Comparison of ENCODE assay signal across 10 mouse cellular contexts in genomic region chr17:70832544-70832943, GRCm38 (mm10). TPM values are rescaled to one million over a fixed set of nuclear protein-coding genes. Genes with fewer than 3 reads are reported as not detected.
A peak's percentile ranks its signal among the peaks of the same experiment; 100 is the strongest.
DNase-seq lines count a peak whose midpoint lies in the region; ATAC-seq and TF ChIP-seq lines count a peak whose summit lies in the region.
"Had no signal": no experiment of that assay in that cellular context is flagged by ENCODE, and none has a peak within 500 bp of the region (broad histone marks: within the 10 kb centered on the region; RNA-seq: fewer than 3 reads in every experiment).

No protein-coding gene starts in this region.

- peaks cover 13% of the 10 kb centered on the region for H3K4me1 ChIP-seq in liver, embryonic 13.5 days (replicated peaks)
- peaks cover 34% of the 10 kb centered on the region; the same call in 1 of the 2 replicates for H3K4me1 ChIP-seq in small intestine, adult 2 months (ENCODE audit: control insufficient read depth, insufficient read depth, insufficient read length, low read length)
- peaks cover 3% of the 10 kb centered on the region; the same call in 1 of the 2 replicates for H3K4me1 ChIP-seq in midbrain, postnatal 0 days (ENCODE audit: insufficient read depth, low read length)
- peaks cover 25% of the 10 kb centered on the region for H3K4me1 ChIP-seq in forebrain, embryonic 10.5 days

- TF ChIP-seq CTCF in small intestine, adult 2 months (IDR thresholded peaks at IDR 0.05; ENCODE audit: extremely low read depth, insufficient read length, insufficient replicate concordance, low read depth, low read length): no peak
- TF ChIP-seq CTCF in midbrain, postnatal 0 days (IDR thresholded peaks at IDR 0.05): no peak

- peak; percentile 50 for ATAC-seq in liver, embryonic 13.5 days (ENCODE audit: low read depth)
- no peak for ATAC-seq in midbrain, postnatal 0 days (ENCODE audit: low FRiP score)

- H3K36me3 ChIP-seq in liver, embryonic 13.5 days: no peaks in the 10 kb centered on the region
- H3K36me3 ChIP-seq in small intestine, adult 2 months (ENCODE audit: control insufficient read depth, insufficient read depth, low read length): no peaks in the 10 kb centered on the region
- no peaks in the 10 kb centered on the region for H3K36me3 ChIP-seq in midbrain, postnatal 0 days (ENCODE audit: insufficient read depth, low read length)
- peaks cover 4% of the 10 kb centered on the region; the same call in 1 of the 2 replicates for H3K36me3 ChIP-seq in forebrain, embryonic 10.5 days (replicated peaks)
- H3K36me3 ChIP-seq: G1E had no signal

- no peak overlapping the region for H3K27ac ChIP-seq in liver, embryonic 13.5 days
- peak overlapping the region; percentile 56 for H3K27ac ChIP-seq in small intestine, adult 2 months (ENCODE audit: insufficient read depth, low read depth, low read length)
- H3K27ac ChIP-seq in midbrain, postnatal 0 days (ENCODE audit: low read depth, low read length): no peak overlapping the region
- no peak overlapping the region for H3K27ac ChIP-seq in forebrain, embryonic 10.5 days

- peak; percentile 36 for DNase-seq in gastrocnemius, adult 18-20 months (ENCODE audit: low spot score)
- DNase-seq in gastrocnemius, postnatal 4 days (ENCODE audit: low spot score in 2 of 2): no peak
- DNase-seq in right cerebral cortex, postnatal 14 days: peak; percentile 63
- DNase-seq in right cerebral cortex, postnatal 25 days: no peak
- DNase-seq in liver, embryonic 13.5 days: no peak
- DNase-seq in midbrain, postnatal 0 days (ENCODE audit: low spot score): no peak
- no peak for DNase-seq in forebrain, embryonic 10.5 days (ENCODE audit: extremely low spot score, low spot score)
- DNase-seq: layer of hippocampus, postnatal 36 days had no signal

- H3K27me3 ChIP-seq in liver, embryonic 13.5 days: peaks cover 30% of the 10 kb centered on the region
- no peaks in the 10 kb centered on the region for H3K27me3 ChIP-seq in small intestine, adult 2 months (ENCODE audit: control insufficient read depth, insufficient read depth, low read length)
- H3K27me3 ChIP-seq in midbrain, postnatal 0 days (ENCODE audit: insufficient read depth, low read length): 0 out of 2 replicates have a peak, but pooled peaks cover 7% of the 10 kb centered on the region
- H3K27me3 ChIP-seq in forebrain, embryonic 10.5 days (ENCODE audit: poor library complexity, severe bottlenecking): peaks cover 42% of the 10 kb centered on the region

- no peak overlapping the region for H3K9ac ChIP-seq in liver, embryonic 13.5 days
- no peak overlapping the region for H3K9ac ChIP-seq in midbrain, postnatal 0 days (replicated peaks; ENCODE audit: low read length, poor library complexity, severe bottlenecking)

- no peak overlapping the region for H3K4me3 ChIP-seq in liver, embryonic 13.5 days (replicated peaks)
- H3K4me3 ChIP-seq in small intestine, adult 2 months (ENCODE audit: low read depth, low read length): no peak overlapping the region
- H3K4me3 ChIP-seq in midbrain, postnatal 0 days (ENCODE audit: low read depth, low read length): no peak overlapping the region
- H3K4me3 ChIP-seq in forebrain, embryonic 10.5 days: no peak overlapping the region

- H3K9me3 ChIP-seq in liver, embryonic 13.5 days (replicated peaks): no peaks in the 10 kb centered on the region
- H3K9me3 ChIP-seq in midbrain, postnatal 0 days (ENCODE audit: low read length): no peaks in the 10 kb centered on the region
- H3K9me3 ChIP-seq in forebrain, embryonic 10.5 days: no peaks in the 10 kb centered on the region

- no peak overlapping the region for H3K4me2 ChIP-seq in liver, embryonic 13.5 days
- H3K4me2 ChIP-seq in midbrain, postnatal 0 days (ENCODE audit: low read depth, low read length, poor library complexity, severe bottlenecking): no peak overlapping the region

- TF ChIP-seq POLR2A in small intestine, adult 2 months (IDR thresholded peaks at IDR 0.05; ENCODE audit: low read depth, low read length): no peak

- 28% methylated on average over 9 of the region's 9 CpGs for WGBS in liver, embryonic 13.5 days (ENCODE audit: insufficient replicate concordance)
- 25% methylated on average over 9 of the region's 9 CpGs for WGBS in small intestine, adult 2 months
- WGBS in midbrain, postnatal 0 days: 90% methylated on average over 9 of the region's 9 CpGs
- 91% methylated on average over 9 of the region's 9 CpGs for WGBS in forebrain, embryonic 10.5 days

RNA-seq across cellular contexts. Expression of gene Tgif1, which starts 20.8 kb away (rescaled TPM):
- 1 to 10 TPM; 4.2 to 9.3 TPM for total RNA-seq in gastrocnemius, adult 18-20 months (2021)
- total RNA-seq in gastrocnemius, postnatal 4 days (2021): 10 to 100 TPM; 16.3 to 18.6 TPM
- polyA plus RNA-seq in liver, embryonic 13.5 days (2015; fragmentation: Nextera tagmentation; extraction: Ambion mirVana): 8.9 and 10.1 TPM in 2 replicates
- polyA plus RNA-seq in small intestine, adult 2 months (2012; rRNA removed): 10.9 and 26.4 TPM in 2 replicates
- 5.6 and 5.8 TPM in 2 replicates for total RNA-seq in midbrain, postnatal 0 days (2014; rRNA removed)
- polyA plus RNA-seq in midbrain, postnatal 0 days (2015; fragmentation: Nextera tagmentation; extraction: Ambion mirVana): 3.8 and 4.2 TPM in 2 replicates
- 80.2 and 89.6 TPM in 2 replicates for polyA plus RNA-seq in forebrain, embryonic 10.5 days (2016; fragmentation: Nextera tagmentation; extraction: Ambion mirVana)

Comparison
In these comparisons a context has a peak if more than half of its experiments do, and no peak if none do; other contexts are left out.
1. DNase-seq: peak in gastrocnemius, adult 18-20 months (single experiment) and right cerebral cortex, postnatal 14 days (single experiment); none in gastrocnemius, postnatal 4 days (0 of 2), right cerebral cortex, postnatal 25 days (single experiment), liver, embryonic 13.5 days (single experiment), midbrain, postnatal 0 days (single experiment) and forebrain, embryonic 10.5 days (single experiment).